Mouse (Mus musculus): ENCODE measurements around the gene Arhgef17. TPM values are rescaled to one million over a fixed set of nuclear protein-coding genes. Genes with fewer than 3 reads are reported as not detected.
"Not testable (repeated sequence)": the region's sequence is repeated elsewhere in the genome, so short reads cannot be mapped to it uniquely, and the experiment has no call there.

Arhgef17 gene
- total RNA-seq, 2 experiments from 2014 or later: 134 to 142 TPM

DNA sequence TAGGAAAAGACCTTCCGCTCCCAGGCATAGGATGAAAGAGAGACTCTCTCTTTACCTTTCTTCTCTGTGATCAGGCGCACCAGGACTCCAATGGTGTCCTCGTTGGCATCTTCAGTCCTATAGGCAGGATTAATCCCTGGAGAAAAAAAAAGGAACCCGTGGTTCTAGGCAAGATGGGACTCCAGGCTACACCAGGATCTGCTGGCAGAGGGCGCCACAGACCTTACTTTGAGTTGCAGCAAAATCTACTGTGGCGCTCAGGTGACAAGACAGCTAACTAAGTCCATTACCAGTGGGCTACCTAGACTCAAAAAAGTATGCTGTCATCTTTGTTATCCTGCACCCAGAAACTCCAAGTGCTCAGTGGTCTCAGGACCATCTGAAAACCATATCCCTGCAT is 83.2 kb downstream of the Arhgef17 start:
- TF ChIP-seq CTCF (IDR thresholded peaks at IDR 0.05): peak; percentile 87
- intact Hi-C loops (cut with DNase I): loop anchor here (1.0 kb wide), 1 partner anchor 18 kb away; no protein-coding TSS in a partner anchor
- H3K27ac ChIP-seq: peak overlapping the region; percentile 48
- peak; percentile 74 for DNase-seq (ENCODE audit: extremely low spot score in 1 of 2, low spot score in 2 of 2)
- no peak overlapping the region for H3K4me3 ChIP-seq

DNA sequence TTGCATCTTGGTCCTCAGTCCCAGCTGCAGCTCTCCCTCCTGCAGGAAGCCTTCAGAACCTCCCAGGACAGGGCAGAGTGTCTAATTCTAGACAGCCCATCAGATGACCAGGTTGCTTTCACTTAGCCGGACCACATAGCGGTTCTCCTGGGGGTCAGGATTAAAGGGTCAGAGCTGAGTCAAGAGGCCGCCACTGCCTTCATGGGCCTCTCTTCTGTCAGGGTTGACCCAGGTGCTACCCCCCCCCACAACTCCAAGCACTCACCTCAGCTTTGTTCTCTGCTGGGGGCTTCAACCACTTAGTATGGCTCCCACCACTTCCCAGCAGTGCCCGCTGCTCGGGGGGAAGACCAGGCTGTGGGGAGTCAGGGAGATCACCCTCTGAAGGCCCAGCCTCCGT is 84.8 kb downstream of the Arhgef17 start:
- intact Hi-C loops (cut with DNase I): no loop called here

DNA sequence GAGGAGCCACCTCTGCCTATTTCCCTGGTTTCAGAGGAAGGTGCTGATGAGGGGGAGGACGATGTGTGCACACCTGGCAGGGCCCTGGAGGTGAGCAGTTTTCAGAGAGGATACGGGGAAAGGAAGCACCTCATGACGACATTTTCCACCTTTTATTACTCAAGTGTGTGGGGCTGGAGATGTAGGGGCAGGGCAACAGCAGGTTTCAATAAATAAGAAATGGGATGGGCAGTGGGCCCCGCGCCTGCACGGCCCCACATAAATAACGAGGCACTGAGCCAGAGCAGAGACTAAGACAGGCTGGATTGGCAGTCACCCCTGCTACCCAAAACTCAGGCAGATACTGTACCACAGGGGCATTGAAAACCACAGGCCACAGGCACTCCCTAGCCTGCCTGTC is 85.9 kb downstream of the Arhgef17 start:
- DNase-seq (ENCODE audit: extremely low spot score in 1 of 2, low spot score in 2 of 2); H3K4me3 ChIP-seq; intact Hi-C loops (cut with DNase I); H3K27ac ChIP-seq: not testable (repeated sequence)

More for the DNA sequence above, 84.8 kb downstream of the Arhgef17 start:
- no peak for DNase-seq (ENCODE audit: extremely low spot score in 1 of 2, low spot score in 2 of 2)
- no peak for TF ChIP-seq CTCF (IDR thresholded peaks at IDR 0.05)
- Histone ChIP-seq H3K4me3 (no peak overlapping the region), H3K27ac (peak overlapping the region; percentile 28; the same call in 1 of the 2 replicates)

DNA sequence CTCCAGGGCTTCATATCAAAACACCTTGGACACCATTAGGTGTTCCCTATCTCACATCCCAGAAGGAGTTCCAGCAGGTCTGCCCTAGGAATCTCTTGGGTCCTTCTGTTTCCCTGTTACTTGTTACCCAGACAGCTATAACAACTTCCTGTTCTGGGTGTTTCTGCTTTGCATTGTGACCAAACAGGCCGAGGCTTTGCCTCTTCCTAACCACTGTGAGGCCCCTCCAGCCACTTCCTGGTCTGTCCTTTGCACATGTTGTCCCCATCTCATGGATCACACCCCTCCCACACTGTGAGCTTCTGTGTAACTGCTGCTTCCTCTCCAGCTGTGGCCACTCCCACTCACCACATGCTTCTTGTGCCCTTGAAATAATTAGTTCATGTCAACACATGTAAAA is 86.5 kb downstream of the Arhgef17 start:
- no peak for DNase-seq (ENCODE audit: extremely low spot score in 1 of 2, low spot score in 2 of 2)
- intact Hi-C loops (cut with DNase I): no loop called here
- H3K27ac ChIP-seq: peak overlapping the region; percentile 32; the same call in 1 of the 2 replicates
- TF ChIP-seq CTCF (IDR thresholded peaks at IDR 0.05): no peak
- no peak overlapping the region for H3K4me3 ChIP-seq

DNA sequence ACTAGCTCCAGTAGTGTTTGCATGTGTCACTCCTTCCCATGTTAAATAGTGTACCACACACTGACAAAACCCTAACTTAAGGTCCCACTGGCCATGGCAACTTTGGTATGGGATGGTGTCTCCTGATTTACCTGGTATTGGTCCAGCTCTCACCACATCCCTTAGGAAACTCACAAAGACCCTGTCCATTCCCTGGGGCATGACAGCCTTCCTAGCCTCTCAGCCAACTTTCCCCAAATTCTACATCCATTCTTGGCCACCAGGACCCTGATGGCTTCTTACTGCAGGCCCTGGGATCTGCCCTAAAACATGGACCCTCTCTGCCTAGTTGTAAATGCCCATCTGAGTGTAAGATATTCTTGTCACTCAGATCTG is 86.9 kb downstream of the Arhgef17 start:
- no peak overlapping the region for H3K4me3 ChIP-seq
- intact Hi-C loops (cut with DNase I): no loop called here
- peak overlapping the region; percentile 32; the same call in 1 of the 2 replicates for H3K27ac ChIP-seq
- DNase-seq (ENCODE audit: extremely low spot score in 1 of 2, low spot score in 2 of 2): no peak
- no peak for TF ChIP-seq CTCF (IDR thresholded peaks at IDR 0.05)

DNA sequence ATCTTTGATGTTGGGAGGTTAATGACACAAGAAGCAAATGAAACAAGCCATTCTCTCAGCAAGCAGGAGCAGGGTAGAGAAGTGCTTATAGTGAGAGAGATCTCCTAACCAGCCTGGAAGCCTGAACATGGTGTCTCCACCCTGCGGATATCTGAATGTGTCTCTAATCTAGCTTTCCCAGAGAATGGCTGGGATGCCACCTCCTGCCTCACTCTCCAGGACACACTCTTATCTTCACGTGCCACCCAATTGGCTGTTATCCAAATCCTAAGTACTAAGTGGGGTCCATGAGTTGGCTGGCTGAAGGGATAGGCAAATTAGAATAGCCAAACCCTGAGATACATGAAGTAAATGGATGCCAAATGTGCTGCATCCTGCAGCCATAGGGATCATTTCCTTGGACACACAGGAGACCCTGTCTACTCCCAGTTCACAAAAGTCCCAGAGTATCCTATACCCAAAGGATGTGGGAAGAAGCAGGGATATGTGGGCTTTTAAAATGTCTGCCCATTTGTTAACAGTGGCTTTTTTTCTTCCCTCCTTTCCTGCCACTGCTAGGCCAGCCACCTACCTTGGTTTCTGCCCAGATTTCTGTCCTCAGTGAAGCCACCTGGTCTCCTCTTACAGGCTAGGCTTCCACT is 87.4 kb downstream of the Arhgef17 start:
- peak overlapping the region; percentile 8; the same call in 1 of the 2 replicates for H3K27ac ChIP-seq

DNA sequence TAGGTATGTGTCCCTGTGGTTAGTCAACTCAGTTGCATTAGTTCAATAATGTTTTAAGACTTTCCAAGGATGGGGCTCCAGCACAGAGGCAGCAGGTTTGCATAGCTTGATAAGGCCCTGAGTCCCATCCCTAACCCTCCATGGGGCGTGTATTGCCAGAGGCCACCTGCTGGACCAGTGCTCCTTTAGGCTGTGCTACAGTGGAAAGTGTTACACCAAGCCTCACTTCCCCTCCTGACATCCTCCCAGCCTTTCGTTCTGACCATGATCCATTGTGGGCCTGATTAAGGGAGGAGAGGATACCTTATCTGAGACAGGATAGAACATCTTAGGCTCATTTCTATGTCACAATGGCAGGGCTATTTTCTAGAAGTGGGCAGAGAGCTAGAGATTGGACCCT is 88.0 kb downstream of the Arhgef17 start:
- no peak overlapping the region for H3K27ac ChIP-seq
- TF ChIP-seq CTCF (IDR thresholded peaks at IDR 0.05): no peak
- no peak overlapping the region for H3K4me3 ChIP-seq
- no peak for DNase-seq (ENCODE audit: extremely low spot score in 1 of 2, low spot score in 2 of 2)
- intact Hi-C loops (cut with DNase I): no loop called here

More for the DNA sequence above, 87.4 kb downstream of the Arhgef17 start:
- no peak for TF ChIP-seq CTCF (IDR thresholded peaks at IDR 0.05)
- DNase-seq (ENCODE audit: extremely low spot score in 1 of 2, low spot score in 2 of 2): no peak
- H3K4me3 ChIP-seq: no peak overlapping the region
- intact Hi-C loops (cut with DNase I): no loop called here

DNA sequence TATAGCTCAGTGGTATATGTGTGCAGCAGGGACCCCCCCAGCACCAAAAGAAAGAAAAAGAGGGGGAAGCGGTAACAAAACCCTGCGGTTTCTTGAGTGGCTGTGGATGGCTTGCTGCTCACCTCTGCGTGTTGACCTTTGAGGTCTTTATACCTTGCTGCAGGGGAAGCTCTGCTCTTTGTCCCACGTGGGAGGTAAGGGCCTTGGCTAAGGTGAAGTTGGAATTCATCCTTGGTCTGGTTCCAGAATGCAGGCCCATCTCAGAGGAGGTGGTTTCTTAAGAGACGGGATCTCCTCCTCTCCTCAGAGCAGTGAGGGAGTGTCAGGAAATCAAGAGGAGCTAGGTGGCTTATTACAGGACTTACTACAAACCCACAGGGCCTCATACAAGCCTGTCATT is 89.7 kb downstream of the Arhgef17 start:
- TF ChIP-seq CTCF (IDR thresholded peaks at IDR 0.05): no peak
- intact Hi-C loops (cut with DNase I): no loop called here
- Histone ChIP-seq H3K4me3 (no peak overlapping the region), H3K27ac (no peak overlapping the region)
- no peak for DNase-seq (ENCODE audit: extremely low spot score in 1 of 2, low spot score in 2 of 2)

DNA sequence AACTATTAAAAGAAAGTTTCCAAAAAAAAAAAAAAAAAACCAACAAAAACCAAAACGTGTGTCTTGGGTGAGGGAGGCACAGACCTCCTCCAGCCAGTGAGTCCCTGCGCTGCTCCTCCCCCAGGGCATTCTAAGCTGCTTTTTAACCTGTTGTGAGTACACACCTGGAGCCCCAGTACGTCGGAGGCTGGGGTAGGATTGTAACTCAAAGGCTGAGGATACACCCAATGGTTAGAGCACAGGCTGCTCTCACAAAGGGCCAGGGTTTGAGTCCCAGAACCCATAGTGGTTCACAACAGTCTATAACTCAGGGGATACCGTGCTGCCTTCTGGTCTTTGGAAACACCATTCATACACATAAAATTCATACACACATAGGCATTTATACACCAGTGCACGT is 90.3 kb downstream of the Arhgef17 start:
- Histone ChIP-seq H3K27ac (no peak overlapping the region), H3K4me3 (no peak overlapping the region)
- intact Hi-C loops (cut with DNase I): no loop called here
- no peak for DNase-seq (ENCODE audit: extremely low spot score in 1 of 2, low spot score in 2 of 2)
- no peak for TF ChIP-seq CTCF (IDR thresholded peaks at IDR 0.05)

DNA sequence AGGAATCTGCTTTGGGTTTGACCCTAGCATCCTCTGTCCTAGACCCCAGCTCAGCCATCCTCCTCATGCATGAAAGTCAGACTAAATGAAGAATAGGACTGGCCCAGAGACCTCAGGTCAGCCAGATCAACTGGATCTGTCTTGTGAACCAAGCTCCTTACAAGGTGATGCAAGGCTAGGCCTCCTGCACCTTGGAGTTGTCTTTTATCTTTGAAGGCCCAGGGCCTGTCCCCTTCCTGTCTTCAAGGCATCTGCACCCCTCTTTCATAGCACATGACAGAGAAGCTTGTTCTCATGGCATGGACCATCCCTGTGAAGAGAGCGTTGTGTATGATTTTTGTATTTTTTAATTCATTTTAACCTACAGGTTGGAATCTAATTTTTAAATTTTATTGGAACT is 91.0 kb downstream of the Arhgef17 start:
- Histone ChIP-seq H3K4me3 (no peak overlapping the region), H3K27ac (no peak overlapping the region)
- intact Hi-C loops (cut with DNase I): no loop called here
- DNase-seq (ENCODE audit: extremely low spot score in 1 of 2, low spot score in 2 of 2): no peak
- TF ChIP-seq CTCF (IDR thresholded peaks at IDR 0.05): no peak

DNA sequence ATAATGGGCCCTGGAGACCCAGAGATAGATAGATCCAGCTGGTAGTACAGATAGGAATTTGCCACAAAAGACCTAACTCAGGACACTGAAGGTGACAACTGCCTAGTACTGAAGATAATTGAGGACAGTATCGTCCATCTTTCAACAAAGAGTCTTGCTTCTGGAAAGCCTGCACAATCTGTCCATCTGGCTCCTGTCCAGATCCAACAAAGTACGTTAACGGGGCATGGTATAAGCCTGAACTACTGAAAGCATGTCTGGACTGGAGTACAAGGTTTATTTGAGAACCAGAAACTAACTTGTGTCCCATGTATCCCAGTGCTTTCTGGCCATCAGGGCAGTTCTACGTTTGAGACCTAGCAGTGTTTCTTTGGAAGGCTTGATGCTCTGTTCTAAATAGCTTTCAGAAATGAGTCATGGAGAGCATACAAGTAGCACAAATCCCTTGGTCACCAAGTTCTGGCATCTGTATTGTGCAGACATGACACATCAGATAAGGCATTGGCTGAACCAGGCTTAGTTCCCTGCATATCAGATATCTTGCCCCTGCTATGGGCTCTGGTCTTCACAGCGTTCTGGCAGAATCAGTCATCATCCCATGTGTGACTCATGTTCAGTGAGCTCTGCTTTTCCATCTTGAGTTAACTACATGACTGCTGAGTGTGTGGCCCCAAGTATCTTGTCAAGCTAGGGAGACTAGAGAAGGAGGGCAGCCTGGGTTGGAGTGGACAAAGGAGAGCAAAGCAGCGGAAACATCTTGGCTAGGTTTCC is 92.1 kb downstream of the Arhgef17 start:
- Histone ChIP-seq H3K4me3 (no peak overlapping the region), H3K27ac (peak overlapping the region; percentile 1; the same call in 1 of the 2 replicates)
- intact Hi-C loops (cut with DNase I): no loop called here
- no peak for DNase-seq (ENCODE audit: extremely low spot score in 1 of 2, low spot score in 2 of 2)
- no peak for TF ChIP-seq CTCF (IDR thresholded peaks at IDR 0.05)

DNA sequence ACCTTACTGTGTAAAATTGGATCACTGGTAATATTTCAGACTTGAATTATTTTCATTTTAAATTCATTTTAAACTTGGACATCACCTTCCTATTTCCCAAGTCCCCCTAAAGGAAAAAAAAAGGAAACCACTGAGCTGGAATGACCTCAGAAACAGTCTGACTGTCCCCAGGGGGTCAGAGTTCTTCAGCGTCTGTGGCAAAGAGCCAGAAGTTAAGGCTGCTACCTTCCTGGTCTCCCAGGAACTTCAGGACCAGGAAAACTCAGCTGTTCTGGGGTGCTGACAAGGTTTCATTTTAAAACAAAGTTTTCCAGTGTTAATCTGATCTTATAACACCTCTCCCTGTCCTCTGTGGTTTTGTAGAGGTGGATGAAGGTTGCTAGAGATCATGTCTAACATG is 94.2 kb downstream of the Arhgef17 start:
- intact Hi-C loops (cut with DNase I): no loop called here
- no peak for TF ChIP-seq CTCF (IDR thresholded peaks at IDR 0.05)
- DNase-seq (ENCODE audit: extremely low spot score in 1 of 2, low spot score in 2 of 2): no peak
- Histone ChIP-seq H3K27ac (no peak overlapping the region), H3K4me3 (no peak overlapping the region)

Measured in left cerebral cortex, adult 2 months (tissue).